Mouse (Mus musculus): ENCODE measurements around the gene Smim11. TPM values are rescaled to one million over a fixed set of nuclear protein-coding genes. Genes with fewer than 3 reads are reported as not detected.

Gene Smim11
- polyA plus RNA-seq, 1 experiment from 2014 or later = 117 TPM

DNA sequence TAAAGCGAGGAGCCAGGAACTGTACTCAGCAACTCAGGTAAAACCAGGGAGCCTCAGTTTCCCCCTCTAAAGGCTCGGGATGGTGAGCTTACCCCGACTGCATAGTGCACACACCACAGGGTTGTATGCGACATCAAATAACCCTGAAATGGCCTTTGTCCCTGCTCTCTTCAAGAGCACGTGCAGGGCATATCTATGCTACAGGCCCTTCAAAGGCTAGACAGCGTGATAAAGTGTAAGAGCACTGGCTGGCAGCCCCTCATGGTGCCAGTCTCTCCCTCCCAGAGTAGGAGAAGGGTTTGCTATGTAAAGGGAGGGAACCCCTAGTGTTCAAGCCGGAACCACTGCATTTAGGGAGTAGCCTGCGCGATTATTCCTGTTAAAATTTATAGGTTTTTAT, 55.9 kb downstream of the Smim11 start:
- Histone ChIP-seq H3K4me1 (peaks cover 58% of the 10 kb centered on the region), H3K36me3 (no peaks in the 10 kb centered on the region), H3K27ac (peak overlapping the region; percentile 86), H3K9me3 (no peaks in the 10 kb centered on the region), H3K27me3 (ENCODE audit: insufficient read depth, poor library complexity, severe bottlenecking) (no peaks in the 10 kb centered on the region), H3K4me3 (no peak overlapping the region)
- WGBS = 48% methylated on average over 9 of the region's 9 CpGs
- no peak for DNase-seq (ENCODE audit: low spot score)

DNA sequence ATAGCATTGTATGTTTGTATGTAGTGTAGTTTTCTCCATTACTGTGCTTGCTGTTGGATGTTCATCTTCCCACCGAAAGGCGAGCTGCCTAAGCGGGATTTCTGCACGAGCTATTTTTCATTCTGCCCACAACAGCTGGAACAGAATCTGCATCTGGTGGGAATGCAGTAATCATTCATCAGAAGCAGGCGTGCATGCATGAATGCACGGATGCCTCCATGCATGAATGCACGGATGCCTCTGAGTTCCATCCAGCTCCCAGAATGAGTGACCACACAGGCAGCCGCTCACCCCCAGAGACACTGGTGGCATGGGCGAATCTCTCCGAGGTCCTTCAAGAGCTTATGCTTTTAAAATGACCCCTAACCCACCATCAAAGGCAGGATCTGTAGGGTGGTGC, 56.5 kb downstream of the Smim11 start:
- H3K27me3 ChIP-seq (ENCODE audit: insufficient read depth, poor library complexity, severe bottlenecking) = no peaks in the 10 kb centered on the region
- H3K9me3 ChIP-seq = no peaks in the 10 kb centered on the region
- peak overlapping the region; percentile 29; the same call in 1 of the 2 replicates for H3K27ac ChIP-seq
- 85% methylated on average over 10 of the region's 10 CpGs for WGBS
- H3K4me1 ChIP-seq = peaks cover 58% of the 10 kb centered on the region
- H3K36me3 ChIP-seq = no peaks in the 10 kb centered on the region
- no peak overlapping the region; the same call in 1 of the 2 replicates for H3K4me3 ChIP-seq
- DNase-seq (ENCODE audit: low spot score) = no peak

DNA sequence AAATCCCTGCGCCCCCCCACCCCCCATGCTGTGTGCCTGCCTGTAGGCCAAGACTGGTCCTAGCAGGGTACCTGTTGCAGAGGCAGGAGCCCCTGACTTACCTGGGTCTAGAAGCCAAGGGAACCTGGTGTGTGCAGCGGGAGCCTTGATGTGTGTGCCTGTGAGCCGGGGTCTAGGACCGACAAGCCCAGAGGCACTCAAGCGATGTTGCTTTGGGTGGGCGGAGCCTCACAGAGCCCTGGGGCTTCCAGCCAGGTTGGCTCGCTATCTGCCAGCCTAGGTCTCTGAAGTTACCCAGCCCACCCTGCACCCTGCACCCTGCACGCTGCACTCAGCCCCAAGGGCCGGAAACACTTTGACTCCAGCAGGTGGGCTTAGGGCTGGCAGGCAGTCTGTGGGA, 57.6 kb downstream of the Smim11 start:
- 17% methylated on average over 9 of the region's 9 CpGs for WGBS
- Histone ChIP-seq H3K4me1 (peaks cover 58% of the 10 kb centered on the region), H3K9me3 (no peaks in the 10 kb centered on the region), H3K36me3 (no peaks in the 10 kb centered on the region), H3K27me3 (ENCODE audit: insufficient read depth, poor library complexity, severe bottlenecking) (no peaks in the 10 kb centered on the region), H3K27ac (peak overlapping the region; percentile 81), H3K4me3 (peak overlapping the region; percentile 44)
- no peak for DNase-seq (ENCODE audit: low spot score)

DNA sequence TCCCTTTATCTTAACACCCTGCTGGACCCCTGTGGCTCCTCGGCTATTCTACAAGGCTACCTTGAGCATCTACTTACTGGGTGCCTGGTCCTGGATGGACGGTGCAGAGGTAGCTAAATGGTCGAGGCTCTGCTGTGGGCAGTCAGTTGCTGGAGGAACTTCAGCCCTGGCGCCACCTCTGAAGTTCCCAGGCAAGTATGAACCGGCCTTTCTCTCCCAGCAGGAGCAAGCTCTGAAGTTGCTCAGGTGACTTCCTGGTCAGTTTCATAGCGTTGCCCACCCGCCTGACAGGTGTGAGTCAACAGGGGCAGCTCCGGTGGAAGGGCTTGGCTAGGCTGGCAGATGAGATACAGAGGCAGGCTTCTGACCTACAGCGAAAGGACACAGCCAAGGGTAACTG, 58.1 kb downstream of the Smim11 start, which contains the start of gene Kcne1:
TSS of gene Kcne1 (minus strand) at position 240 of the 400 bp plus-strand sequence.
- Histone ChIP-seq H3K4me1 (peaks cover 55% of the 10 kb centered on the region), H3K4me3 (peak within 1 kb of the TSS; percentile 44), H3K27ac (peak within 1 kb of the TSS; percentile 81), H3K36me3 (no peaks in the 10 kb centered on the region), H3K27me3 (ENCODE audit: insufficient read depth, poor library complexity, severe bottlenecking) (no peaks in the 10 kb centered on the region), H3K9me3 (no peaks in the 10 kb centered on the region)
- 42% methylated on average over 9 of the region's 9 CpGs for WGBS
- DNase-seq (ENCODE audit: low spot score) = no peak

DNA sequence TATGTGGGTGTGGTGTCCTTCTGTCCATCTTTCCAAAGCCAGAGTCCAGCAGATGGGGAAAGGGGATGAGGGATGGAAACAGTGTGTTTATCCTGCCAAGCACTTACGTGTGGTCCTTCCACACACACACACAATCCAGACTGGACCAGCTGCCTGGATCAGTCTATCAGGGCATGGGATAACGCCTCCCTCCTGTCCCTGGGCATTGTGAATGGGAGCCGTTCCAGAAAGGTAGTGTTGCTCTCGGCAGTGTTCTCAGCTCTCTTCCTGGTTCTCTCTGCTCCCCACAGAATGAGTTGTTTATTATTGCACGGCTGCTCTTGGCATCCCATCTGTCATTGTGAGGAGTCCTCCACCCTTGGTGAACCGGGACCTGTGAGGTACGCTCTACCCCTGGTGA, 59.6 kb downstream of the Smim11 start:
- no peaks in the 10 kb centered on the region for H3K36me3 ChIP-seq
- no peak for DNase-seq (ENCODE audit: low spot score)
- H3K27ac ChIP-seq = no peak overlapping the region; the same call in 1 of the 2 replicates
- peaks cover 48% of the 10 kb centered on the region for H3K4me1 ChIP-seq
- 80% methylated on average over 7 of the region's 7 CpGs for WGBS
- no peaks in the 10 kb centered on the region for H3K27me3 ChIP-seq (ENCODE audit: insufficient read depth, poor library complexity, severe bottlenecking)
- no peak overlapping the region for H3K4me3 ChIP-seq
- no peaks in the 10 kb centered on the region for H3K9me3 ChIP-seq

Other genes starting within 250 kb of the Smim11 start
- gene Mrps6, start 243.0 kb upstream of the Smim11 start, polyA plus RNA-seq (2016; fragmentation: Nextera tagmentation; extraction: Ambion mirVana) = 119 and 122 TPM in 2 replicates
- 0.21 TPM in 1 of 2 replicates, not detected in the other for gene Gm49711, start 243.0 kb upstream of the Smim11 start, polyA plus RNA-seq (2016; fragmentation: Nextera tagmentation; extraction: Ambion mirVana)
- 6.0 and 7.0 TPM in 2 replicates for gene Slc5a3, start 243.0 kb upstream of the Smim11 start, polyA plus RNA-seq (2016; fragmentation: Nextera tagmentation; extraction: Ambion mirVana)
- gene Kcne2, start 8.9 kb upstream of the Smim11 start, polyA plus RNA-seq (2016; fragmentation: Nextera tagmentation; extraction: Ambion mirVana) = 0.95 and 2.0 TPM in 2 replicates
- gene Fam243, start 20.2 kb downstream of the Smim11 start, polyA plus RNA-seq (2016; fragmentation: Nextera tagmentation; extraction: Ambion mirVana) = 0.10 TPM in 1 of 2 replicates, not detected in the other
- gene Kcne1, start 58.2 kb downstream of the Smim11 start, polyA plus RNA-seq (2016; fragmentation: Nextera tagmentation; extraction: Ambion mirVana) = 21.3 and 54.9 TPM in 2 replicates
- 78.8 and 129 TPM in 2 replicates for gene Rcan1, start 169.6 kb downstream of the Smim11 start, polyA plus RNA-seq (2016; fragmentation: Nextera tagmentation; extraction: Ambion mirVana)
- 3.1 and 4.2 TPM in 2 replicates for gene Clic6, start 184.4 kb downstream of the Smim11 start, polyA plus RNA-seq (2016; fragmentation: Nextera tagmentation; extraction: Ambion mirVana)

All from heart, embryonic 10.5 days (tissue).